Mouse (Mus musculus): ENCODE results near the gene Ss18l1.
A peak's percentile ranks its signal among the peaks of the same experiment; 100 is the strongest.

Ss18l1 gene

GRCm38 (mm10) chr2:180040406-180040805 lies 1.9 kb upstream of the Ss18l1 start:
- DNase-seq (ENCODE audit: low read depth), result peak; percentile 36

GRCm38 (mm10) chr2:180041577-180042255 lies 593 bp upstream of the Ss18l1 start:
- peak; percentile 61 for DNase-seq (ENCODE audit: low read depth)

GRCm38 (mm10) chr2:180042858-180043515 lies 678 bp downstream of the Ss18l1 start:
- DNase-seq (ENCODE audit: low read depth), result peak; percentile 62

GRCm38 (mm10) chr2:180045283-180045682 lies 3.0 kb downstream of the Ss18l1 start:
- peak; percentile 74 for DNase-seq (ENCODE audit: low read depth)

GRCm38 (mm10) chr2:180047580-180047979 lies 5.3 kb downstream of the Ss18l1 start:
- no peak for DNase-seq (ENCODE audit: low read depth)

- no peak for DNase-seq (ENCODE audit: low read depth)
Observed at GRCm38 (mm10) chr2:180047980-180048635, 5.8 kb downstream of the Ss18l1 start.

GRCm38 (mm10) chr2:180050986-180051385 lies 8.7 kb downstream of the Ss18l1 start:
- DNase-seq (ENCODE audit: low read depth), result peak; percentile 83

GRCm38 (mm10) chr2:180051986-180052733 lies 9.9 kb downstream of the Ss18l1 start:
- DNase-seq (ENCODE audit: low read depth), result peak; percentile 80

GRCm38 (mm10) chr2:180053001-180053400 lies 10.7 kb downstream of the Ss18l1 start:
- DNase-seq (ENCODE audit: low read depth), result no peak

GRCm38 (mm10) chr2:180063338-180064131 lies 21.2 kb downstream of the Ss18l1 start:
- DNase-seq (ENCODE audit: low read depth), result no peak

GRCm38 (mm10) chr2:180069770-180070480 lies 27.6 kb downstream of the Ss18l1 start:
- no peak for DNase-seq (ENCODE audit: low read depth)

GRCm38 (mm10) chr2:180070481-180071453 lies 28.5 kb downstream of the Ss18l1 start, which contains the start of gene Mtg2:
Gene Mtg2, plus strand, starts transcription at chr2:180070588.
- DNase-seq (ENCODE audit: low read depth), result peak; percentile 91

- no peak for DNase-seq (ENCODE audit: low read depth)
Observed at GRCm38 (mm10) chr2:180071671-180072070, 29.4 kb downstream of the Ss18l1 start.

GRCm38 (mm10) chr2:180072886-180073285 lies 30.6 kb downstream of the Ss18l1 start:
- DNase-seq (ENCODE audit: low read depth), result no peak

- DNase-seq (ENCODE audit: low read depth), result no peak
Observed at GRCm38 (mm10) chr2:180077622-180078021, 35.3 kb downstream of the Ss18l1 start.

- DNase-seq (ENCODE audit: low read depth), result peak; percentile 38
Observed at GRCm38 (mm10) chr2:180080680-180081079, 38.4 kb downstream of the Ss18l1 start.

GRCm38 (mm10) chr2:180083063-180083462 lies 40.8 kb downstream of the Ss18l1 start:
- DNase-seq (ENCODE audit: low read depth), result no peak

GRCm38 (mm10) chr2:180084565-180084964 lies 42.3 kb downstream of the Ss18l1 start:
- no peak for DNase-seq (ENCODE audit: low read depth)

- DNase-seq (ENCODE audit: low read depth), result no peak
Observed at GRCm38 (mm10) chr2:180085926-180086636, 43.8 kb downstream of the Ss18l1 start.
